Mouse (Mus musculus) hindlimb bud, embryonic 11.5 days (tissue): ENCODE measurements around the gene Zglp1.
A peak's percentile ranks its signal among the peaks of the same experiment; 100 is the strongest.
"Not testable (repeated sequence)": the region's sequence is repeated elsewhere in the genome, so short reads cannot be mapped to it uniquely, and the experiment has no call there.

Source experiments
- DNase-seq: peaks from one replicate; pipeline ENCODE4 v3.0.0-alpha.2; 2012; ENCODE audit warnings: low read depth, low spot score; ENCODE audit errors: extremely low spot score

Gene Zglp1

DNA sequence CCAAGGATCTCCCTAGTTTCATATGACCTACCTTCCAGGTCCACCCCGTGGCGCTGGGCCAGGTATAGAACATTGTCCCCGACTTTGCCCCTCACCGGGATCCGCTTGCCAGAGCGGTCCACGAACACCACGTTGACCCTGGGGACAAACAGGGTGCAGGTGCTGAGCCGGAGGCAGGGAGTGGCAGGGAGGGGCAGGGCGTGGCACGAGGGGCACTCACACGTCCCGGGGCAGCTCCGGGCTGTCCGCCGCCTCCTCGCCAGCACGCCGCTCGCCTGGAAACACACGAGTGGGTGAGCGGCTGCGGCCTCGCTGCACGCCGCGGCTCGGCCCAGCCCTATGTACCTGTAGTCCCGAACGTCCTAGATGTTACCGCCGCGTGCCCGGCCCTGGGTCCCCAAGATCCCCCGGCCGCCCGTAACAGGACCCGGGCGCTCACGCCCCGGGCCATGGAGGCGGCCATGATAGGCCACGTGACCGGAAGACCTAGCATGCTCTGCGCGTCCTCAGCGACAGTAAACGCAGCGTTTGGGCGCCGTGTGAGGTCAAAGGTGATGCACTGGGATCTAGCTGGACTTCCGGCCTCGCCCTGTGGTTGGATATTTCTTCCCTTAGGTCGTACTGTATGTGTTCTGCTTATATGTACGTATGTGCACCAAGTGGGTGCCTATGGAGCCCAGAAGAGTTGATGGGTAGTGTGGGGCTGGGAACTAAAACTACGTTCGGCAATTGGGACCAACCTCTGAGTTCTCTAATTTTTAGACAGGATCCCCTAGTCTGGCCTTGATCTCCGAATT lies 6.3 kb upstream of the Zglp1 start, which contains the start of the genes Gm49373 and Fdx1l:
Gene Gm49373, minus strand, starts transcription at position 53 of the 797 bp plus-strand sequence.
Gene Fdx1l, minus strand, starts transcription at position 571 of the 797 bp plus-strand sequence.
- DNase-seq, result peak; percentile 61

DNA sequence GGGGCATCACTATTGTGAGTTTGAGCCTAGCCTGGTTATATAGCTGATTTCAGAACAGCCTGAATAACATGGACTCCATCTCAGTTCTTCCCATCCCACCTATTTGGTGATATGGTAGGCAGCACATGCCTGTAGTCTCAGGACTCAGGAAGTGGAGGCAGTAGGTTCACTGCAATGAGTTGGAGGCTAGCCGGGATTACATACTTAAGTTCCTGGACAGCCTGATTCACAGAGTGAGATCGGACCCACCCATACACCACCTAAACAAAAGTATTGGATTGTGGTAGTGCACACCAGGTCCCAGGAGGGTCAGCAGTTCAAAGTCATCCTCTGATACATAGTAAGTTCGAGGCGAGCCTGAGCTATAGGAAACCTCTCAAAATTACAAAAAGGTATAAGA lies 5.7 kb upstream of the Zglp1 start:
- DNase-seq, result peak; percentile 8

DNA sequence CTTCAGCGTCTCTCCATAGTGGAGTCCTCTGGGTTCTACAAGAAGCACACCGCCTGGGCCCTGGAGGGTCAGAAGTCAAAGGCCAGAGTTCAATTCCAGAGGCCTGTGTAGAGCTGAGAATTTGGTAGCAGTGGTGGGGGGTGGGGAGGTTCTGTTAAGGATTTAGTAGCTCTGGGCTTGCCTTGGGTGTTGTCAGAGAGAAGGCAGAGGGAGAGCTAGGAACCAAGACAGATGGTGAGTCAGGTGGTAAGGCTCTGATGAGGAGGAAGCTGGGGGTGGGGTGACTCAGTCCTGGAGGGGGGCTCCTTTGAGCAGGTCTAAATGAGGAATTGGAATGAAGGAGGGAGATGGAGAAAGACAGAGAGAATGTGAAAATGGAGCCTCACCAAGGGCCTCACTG lies 4.0 kb downstream of the Zglp1 start:
- no peak for DNase-seq

DNA sequence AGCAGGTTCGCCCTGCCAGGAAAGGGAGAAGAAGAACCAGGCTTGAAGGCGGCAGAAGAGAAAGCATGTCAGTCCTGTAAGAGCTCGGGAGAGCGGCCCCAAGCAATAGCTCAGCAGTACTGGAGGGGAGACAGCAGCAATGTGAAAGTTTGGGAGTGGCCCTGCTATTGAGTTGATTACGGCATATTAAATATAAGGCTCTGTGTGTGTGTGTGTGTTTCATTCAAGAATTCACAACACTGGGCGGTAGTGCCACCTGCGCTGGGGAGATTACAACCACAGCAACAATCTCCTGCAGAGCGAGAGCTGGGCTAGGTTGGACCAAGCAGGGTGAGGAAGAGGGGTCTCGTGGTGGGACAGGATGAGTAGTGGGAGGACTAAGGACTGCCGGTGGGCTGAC lies 15.3 kb downstream of the Zglp1 start:
- no peak for DNase-seq

DNA sequence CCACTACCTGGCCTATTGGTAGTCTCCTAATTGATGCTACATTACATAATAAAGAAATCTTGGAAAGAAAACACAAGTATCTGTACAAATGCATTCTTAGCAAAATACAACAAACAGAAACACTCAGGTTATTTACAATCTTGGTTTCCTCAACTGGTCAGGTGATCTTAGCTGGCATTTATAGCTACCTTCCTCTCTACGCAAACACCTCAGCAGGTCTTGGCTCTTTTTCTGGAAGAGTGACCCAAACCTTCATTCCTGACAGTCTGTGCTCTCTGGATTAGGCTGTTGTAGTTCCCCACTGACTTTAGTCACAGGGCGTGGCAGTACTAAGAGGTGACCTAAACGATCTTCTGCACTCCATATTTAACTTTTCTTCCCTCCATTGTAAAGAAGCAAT lies 21.7 kb downstream of the Zglp1 start:
- no peak for DNase-seq

DNA sequence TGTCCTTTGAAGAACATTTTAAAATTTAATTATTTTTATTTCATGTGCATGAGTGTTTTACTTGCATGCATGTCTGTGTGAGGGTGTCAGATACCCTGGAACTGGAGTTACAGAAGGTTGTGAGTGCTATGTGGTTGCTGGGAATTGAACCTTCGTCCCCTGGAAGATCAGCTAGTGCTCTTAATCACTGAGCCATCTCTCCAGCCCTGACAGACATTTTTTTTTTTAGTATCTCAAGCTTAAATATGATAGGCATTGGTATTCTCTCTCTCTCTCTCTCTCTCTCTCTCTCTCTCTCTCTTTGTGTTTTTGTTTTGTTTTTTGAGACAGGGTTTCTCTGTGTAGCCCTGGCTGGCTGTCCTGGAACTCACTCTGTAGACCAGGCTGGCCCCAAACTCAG lies 22.1 kb downstream of the Zglp1 start:
- not testable (repeated sequence) for DNase-seq

DNA sequence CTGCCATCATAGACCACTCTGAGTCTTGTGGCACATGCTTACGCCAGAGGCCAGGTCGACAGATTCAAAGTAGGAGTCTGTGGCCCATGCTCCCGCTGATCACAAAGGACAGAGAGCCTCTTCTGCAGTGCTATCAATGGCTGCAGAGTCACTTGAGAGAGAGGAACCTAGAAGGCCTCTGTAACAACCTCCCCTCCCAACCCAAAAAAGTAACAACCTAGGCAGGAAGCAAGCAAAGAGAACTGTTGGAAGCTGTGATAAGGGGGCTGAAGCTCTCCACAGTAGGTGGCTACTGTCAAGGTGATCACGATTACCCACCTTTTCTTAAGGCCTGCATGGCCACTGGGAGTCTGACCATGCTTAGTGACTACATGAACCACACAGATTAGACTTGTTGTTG lies 23.3 kb downstream of the Zglp1 start:
- DNase-seq, result no peak

DNA sequence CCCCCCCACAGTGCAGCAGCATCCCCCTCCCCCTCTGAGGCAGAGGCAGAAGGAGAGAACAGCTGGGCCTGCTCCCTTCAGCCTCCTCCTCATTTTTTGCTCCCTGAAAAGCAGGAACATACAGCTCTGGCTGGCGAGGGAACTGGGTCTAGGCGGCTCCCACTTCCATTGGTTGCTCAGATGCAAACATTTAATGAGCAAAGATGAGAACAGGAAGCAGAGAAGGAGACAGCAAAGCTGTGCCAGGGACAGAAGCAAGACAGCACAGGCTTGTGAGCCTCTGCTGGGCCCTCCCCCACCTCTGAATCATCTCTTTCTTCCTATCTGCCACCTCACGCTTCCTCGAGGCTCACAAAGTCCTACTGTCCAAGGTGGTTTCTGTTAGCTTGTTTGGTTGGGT lies 25.6 kb downstream of the Zglp1 start:
- DNase-seq, result no peak

DNA sequence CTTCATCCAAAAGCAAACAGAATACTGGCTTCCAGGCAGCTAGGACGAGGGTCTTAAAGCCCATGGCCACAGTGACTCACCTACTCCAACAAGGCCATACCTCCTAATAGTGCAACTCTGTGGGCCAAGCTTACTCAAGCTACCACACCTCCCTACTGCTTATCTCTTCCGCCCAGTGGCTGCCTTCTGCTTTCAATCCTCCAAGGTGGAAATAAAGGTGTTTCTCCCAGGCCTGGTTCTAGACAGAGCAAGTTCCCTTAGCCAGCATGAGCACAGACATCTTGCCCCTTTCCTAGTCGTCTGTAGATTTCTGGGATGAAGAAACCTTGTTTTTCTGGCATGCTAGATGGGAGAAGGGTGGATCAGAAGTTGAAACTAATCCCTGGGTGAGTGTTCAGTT lies 27.1 kb downstream of the Zglp1 start:
- no peak for DNase-seq

DNA sequence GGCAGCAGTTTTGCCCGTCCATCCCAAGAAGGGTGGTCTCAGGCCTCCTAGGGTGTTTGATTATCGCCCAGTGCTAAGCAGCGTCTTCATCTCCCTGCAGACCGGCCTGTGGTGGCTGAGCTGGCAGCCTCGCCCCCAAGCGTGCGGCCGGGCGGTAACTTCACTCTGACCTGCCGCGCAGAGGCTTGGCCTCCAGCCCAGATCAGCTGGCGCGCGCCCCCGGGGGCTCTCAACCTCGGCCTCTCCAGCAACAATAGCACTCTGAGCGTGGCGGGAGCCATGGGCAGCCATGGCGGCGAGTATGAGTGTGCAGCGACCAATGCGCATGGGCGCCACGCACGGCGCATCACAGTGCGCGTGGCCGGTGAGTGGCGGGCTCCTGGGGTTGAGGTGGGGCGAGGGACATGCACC lies 29.4 kb downstream of the Zglp1 start:
- no peak for DNase-seq

DNA sequence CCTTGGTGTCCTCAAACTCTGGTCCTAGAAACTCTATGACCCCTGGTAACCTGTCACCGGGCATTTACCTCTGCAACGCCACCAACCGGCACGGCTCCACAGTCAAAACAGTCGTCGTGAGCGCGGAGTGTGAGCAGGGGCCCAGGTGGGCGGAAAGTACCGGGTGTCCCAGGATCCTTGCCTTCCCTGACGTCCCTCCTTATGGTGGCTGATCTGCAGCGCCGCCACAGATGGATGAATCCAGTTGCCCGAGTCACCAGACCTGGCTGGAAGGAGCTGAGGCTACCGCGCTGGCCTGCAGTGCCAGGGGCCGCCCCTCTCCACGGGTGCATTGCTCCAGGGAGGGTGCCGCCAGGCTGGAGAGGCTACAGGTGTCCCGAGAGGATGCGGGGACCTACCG lies 30.2 kb downstream of the Zglp1 start:
- no peak for DNase-seq

DNA sequence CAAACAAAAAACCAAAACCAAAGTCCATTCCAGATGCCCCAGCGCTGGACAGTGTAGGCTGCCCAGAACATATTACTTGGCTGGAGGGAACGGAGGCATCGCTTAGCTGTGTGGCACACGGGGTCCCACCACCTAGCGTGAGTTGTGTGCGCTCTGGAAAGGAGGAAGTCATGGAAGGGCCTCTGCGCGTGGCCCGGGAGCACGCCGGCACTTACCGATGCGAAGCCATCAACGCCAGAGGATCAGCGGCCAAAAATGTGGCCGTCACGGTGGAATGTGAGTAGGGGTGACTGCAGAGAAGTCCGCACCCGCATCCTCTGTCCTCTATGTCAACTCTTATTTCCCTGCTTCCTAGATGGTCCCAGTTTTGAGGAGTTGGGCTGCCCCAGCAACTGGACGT lies 30.7 kb downstream of the Zglp1 start:
- no peak for DNase-seq

DNA sequence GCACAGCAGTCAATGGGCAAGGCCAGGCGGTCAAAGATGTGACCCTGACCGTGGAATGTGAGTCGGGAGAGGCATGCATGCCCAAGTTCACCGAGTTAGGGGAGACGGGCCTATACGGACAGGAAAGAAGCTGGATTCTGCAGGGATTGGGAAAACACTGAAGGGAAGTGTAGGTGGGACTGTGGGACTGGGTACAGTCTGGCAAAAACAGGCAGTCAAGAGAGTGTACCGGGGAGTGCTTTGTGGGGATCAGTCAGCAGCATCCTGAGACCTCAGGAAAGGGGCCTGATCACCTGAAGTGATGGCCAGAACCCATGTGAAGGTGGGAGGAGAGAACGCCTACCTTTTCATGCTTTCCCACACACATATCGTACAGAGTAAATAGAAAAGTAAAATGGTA lies 31.3 kb downstream of the Zglp1 start:
- DNase-seq, result no peak

DNA sequence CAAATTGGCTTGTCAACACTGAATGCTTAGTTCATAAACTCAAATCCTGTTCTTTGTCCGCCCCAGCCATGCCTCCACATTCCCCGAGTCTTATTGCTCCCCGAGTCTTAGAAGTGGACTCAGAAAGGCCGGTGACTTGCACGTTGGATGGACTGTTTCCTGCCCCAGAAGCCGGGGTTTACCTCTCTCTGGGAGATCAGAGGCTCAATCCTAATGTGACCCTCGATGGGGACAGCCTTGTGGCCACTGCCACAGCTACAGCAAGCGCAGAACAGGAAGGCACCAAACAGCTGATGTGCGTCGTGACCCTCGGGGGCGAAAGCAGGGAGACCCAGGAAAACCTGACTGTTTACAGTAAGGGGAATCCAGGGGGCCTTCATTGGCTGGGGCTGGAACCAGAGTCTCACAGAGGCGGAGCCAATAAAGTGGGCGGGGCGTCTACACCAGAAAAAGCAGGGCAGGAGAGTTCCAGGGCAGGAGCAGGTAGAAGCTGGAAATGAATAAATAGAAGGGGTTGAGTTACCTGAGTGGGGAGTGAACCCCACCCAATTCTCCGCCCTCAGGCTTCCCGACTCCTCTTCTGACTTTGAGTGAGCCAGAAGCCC lies 32.3 kb downstream of the Zglp1 start:
- no peak for DNase-seq

DNA sequence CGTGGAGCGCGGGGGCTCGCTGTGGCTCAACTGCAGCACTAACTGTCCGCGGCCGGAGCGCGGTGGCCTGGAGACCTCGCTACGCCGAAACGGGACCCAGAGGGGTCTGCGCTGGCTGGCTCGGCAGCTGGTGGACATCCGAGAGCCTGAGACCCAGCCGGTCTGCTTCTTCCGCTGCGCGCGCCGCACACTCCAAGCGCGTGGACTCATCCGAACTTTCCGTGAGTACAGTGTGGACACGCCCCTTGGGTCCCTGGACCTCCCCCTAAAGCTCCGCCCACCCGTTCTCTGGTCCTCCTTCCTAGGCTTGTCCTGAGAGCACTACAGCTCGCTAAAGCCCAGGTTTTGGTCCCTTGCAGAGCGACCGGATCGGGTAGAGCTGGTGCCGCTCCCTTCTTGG lies 33.8 kb downstream of the Zglp1 start:
- no peak for DNase-seq

DNA sequence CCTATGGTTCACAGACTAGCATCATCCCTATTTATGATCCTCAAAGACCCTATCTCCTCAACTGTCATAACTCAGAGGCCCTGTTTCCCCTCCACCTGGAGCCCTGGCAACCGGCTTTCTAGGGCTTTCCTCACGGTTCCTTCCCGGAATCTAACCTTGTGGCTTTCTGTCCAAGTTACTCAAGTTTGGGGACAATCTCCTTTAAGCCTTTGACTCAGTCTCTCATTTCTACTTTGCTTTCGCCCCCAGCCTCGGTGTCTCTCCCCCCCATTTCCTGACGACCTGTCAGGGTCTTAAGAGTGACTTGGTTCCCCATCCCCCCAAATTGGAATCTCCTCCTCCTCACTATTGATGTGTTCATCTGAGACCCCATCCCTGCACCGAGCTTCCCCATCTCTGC lies 34.4 kb downstream of the Zglp1 start:
- no peak for DNase-seq

DNA sequence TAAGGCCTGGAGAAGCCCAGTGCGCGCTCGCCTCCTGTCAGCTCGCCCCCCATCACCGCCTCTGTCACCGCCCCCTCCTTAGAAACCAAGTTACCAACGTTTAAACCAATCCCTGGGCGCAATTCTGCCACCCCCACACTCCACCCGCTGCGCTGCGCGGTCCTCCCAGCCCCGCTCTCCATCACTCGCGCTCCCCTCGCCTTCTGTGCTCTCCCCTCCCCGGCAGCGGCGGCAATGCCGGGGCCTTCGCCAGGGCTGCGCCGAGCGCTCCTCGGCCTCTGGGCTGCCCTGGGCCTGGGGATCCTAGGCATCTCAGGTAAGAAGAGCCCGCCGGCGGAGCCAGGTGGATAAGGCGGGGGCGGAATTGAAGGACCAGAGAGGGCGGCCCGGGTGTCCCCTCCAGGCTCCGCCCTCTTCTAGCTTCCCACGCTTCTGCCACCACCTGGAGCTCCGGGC lies 35.0 kb downstream of the Zglp1 start, which contains the start of gene Icam5:
Gene Icam5, plus strand, starts transcription at position 178 of the 456 bp plus-strand sequence.
- no peak for DNase-seq

DNA sequence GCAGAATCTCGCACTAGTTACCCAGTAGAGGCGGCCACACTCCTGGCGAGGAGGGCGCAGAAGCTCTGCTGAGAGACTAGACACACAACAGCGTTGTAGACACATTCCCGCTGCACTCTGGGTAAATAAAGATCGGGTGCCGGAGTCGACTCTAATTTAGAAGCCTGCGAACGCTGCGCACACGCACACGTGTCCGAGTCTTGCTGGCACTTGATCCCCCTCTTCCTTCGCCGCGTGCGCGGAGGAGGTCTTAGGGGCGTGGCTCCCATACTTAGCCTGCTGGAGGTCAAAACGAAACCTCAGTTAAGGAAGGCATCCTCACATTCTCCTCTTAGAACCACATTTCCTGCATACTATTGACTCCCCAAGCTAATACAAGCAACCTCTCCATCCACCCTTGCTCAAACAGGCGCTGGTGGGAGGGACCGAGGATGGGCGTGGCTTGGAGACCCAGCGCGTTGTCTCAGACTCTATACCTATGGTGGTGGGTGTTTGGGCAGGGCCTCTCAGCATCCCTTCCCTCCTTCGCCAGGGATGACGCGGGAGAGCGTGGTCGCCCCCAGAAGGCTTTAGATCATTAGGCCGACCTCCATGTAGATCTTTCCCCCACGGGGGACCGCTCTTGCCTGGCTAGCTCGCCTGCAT lies 35.5 kb downstream of the Zglp1 start:
- DNase-seq, result no peak

DNA sequence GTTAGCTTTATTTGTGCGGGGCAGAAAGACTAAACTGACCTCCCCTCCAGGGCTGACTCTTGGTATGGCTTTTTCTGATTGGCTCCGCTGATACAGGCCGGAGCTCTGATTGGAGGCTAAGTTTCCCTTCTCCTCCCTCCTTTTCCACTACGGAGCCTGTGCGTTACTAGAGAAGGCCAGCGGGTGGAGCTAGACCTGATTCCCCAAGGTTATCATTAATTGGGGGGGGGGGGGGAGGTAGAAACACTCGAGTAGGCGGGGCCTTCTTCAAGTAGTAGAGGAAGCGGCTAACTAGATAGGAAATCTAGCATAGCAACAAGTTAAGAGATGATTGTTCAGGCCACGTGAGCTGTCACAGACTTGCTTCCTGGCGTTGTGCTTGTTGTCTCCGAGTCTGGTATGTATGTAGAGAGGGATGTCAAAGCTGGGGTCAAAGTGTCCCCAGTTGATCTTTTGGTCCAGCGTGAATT lies 36.1 kb downstream of the Zglp1 start:
- peak; percentile 66 for DNase-seq

DNA sequence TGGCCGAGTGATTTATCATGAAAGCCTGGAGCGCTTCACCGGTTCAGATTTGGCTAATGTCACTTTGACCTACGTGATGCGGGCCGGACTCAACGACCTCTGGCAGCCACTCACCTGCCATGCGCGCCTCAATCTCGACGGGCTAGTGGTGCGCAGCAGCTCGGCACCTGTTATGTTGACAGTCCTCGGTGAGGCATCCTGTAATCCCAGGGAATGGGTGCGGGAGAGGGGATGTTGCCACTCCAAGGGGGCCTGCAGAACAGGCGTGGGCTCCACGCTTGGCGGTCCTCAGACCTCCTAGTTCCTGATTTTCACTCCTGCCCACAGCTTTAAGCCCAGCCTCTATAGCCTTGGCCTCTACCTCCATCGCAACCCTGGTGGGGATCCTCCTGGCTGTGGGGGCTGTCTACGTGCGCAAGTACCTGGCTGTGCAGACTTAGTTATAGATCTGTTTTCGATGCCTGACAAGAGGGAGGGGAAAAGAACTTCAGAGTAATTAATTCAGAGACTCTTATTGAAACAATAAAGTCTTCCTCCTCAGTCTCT lies 36.8 kb downstream of the Zglp1 start:
- no peak for DNase-seq

DNA sequence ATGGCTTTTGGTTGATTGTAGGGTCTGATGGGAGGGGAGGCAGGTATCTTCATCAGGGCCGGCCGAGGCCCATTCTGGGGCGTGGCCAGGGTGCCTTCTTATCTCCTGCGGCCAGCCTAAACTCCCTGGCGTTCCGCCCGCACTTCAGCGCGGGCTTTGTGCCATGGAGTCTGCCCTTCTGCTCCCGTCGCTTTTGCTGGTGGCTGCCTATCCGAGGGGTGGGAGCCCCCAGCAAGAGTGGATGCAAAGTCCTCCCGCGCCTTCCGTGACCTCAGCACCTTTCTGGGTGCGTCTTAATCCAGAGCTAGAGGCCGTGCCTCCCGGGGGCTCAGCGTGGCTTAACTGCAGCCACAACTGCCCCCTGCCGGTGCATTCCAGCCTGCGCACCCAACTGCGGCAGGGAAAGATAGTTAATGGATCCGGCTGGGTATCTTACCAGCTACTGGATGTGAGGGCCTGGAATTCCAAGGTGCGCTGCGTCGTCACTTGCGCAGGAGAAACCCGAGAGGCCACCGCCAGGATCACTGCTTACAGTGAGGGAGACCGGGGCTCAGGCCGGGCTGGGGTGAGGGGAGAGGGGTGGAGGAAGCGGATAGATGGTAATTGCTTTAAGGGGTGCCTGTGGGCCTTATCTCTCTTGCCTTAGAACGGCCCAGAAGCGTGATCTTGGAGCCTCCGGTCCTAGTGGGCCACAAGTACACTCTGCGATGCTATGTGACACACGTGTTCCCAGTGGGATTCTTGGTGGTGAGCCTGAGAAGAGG lies 37.4 kb downstream of the Zglp1 start, which contains the start of gene Icam4:
Gene Icam4, plus strand, starts transcription at position 83 of the 764 bp plus-strand sequence.
- no peak for DNase-seq
